Mouse (Mus musculus) cortical plate, adult 2 months (tissue): ENCODE data around the gene Wdr59.

Experiments used
- CTCF ChIP-seq: fragments of 200-500 bp; IDR thresholded peaks from 2 replicates; pipeline ENCODE4 v1.5.1; 2011; ENCODE audit warnings: mild to moderate bottlenecking, control low read depth, low read length; ENCODE audit not compliant: insufficient read depth; ENCODE audit errors: extremely low read depth
- POLR2A ChIP-seq: fragments of 200-500 bp; IDR thresholded peaks from 2 replicates; pipeline ENCODE4 v1.6.1; 2011; ENCODE audit warnings: mild to moderate bottlenecking, low read length, control low read depth; ENCODE audit not compliant: insufficient read depth; ENCODE audit errors: extremely low read depth

DNA sequence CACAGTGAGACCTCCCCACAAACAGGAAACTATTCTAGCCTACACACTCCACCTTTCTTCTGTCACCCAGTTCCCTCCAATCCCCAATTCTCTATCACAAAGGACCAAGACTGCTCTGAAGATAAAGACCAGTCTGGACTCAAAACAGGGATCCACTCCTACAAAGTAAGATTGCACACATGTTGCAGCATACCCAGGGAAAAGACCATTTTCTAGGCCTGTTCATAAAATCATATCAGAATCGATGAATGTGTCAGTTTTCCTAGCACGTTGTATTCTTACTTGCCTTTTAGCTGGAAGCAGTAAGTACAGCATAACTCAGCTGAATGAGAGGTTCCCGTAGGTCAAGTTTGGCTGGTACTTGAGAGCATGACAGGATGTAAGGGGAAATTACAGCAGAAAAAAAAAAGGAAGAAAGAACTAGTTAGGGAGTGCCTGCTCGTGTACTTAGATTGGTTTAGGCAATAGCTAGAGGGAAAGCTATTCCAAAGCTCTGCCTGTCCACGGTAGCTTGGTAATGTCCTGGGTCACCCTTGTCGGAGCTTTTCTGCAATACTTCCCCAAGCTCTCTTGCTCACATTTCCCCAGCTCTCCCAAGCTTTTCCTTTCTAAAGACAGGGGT, 4.6 kb upstream of the Wdr59 start:
- TF ChIP-seq CTCF (no peak), POLR2A (no peak)
